Mouse (Mus musculus) heart, adult 2 months (tissue): ENCODE results near the gene Pcbp1. TPM values are rescaled to one million over a fixed set of nuclear protein-coding genes. Genes with fewer than 3 reads are reported as not detected.
"Not testable (repeated sequence)": the region's sequence is repeated elsewhere in the genome, so short reads cannot be mapped to it uniquely, and the experiment has no call there.

Experiments
- DNase-seq, 2 experiments: peaks; one replicate each; pipeline ENCODE4 v3.0.0; 2021
- H3K27ac ChIP-seq: fragments of 200-600 bp; 2 replicates; pipeline ENCODE4 v1.8.1; 2022
- H3K27me3 ChIP-seq: fragments of 200-500 bp; 2 replicates; pipeline ENCODE4 v1.6.1; 2012; ENCODE audit warnings: mild to moderate bottlenecking, low read length, inconsistent platforms, mixed read lengths; ENCODE audit not compliant: control insufficient read depth, insufficient read depth
- H3K36me3 ChIP-seq: fragments of 200-500 bp; 2 replicates; pipeline ENCODE4 v1.6.1; 2012; ENCODE audit warnings: low read length, inconsistent platforms; ENCODE audit not compliant: control insufficient read depth, insufficient read depth
- H3K4me1 ChIP-seq: fragments of 200-500 bp; 2 replicates; pipeline ENCODE4 v1.6.1; 2011; ENCODE audit warnings: low read length; ENCODE audit not compliant: control insufficient read depth, insufficient read depth
- H3K4me3 ChIP-seq: fragments of 200-600 bp; 2 replicates; pipeline ENCODE4 v1.8.1; 2022
- H3K79me2 ChIP-seq: fragments of 200-500 bp; replicated peaks from 2 replicates; pipeline ENCODE4 v1.6.1; 2012; ENCODE audit warnings: mild to moderate bottlenecking, inconsistent platforms, low read length, moderate library complexity, mixed read lengths; ENCODE audit not compliant: control insufficient read depth, insufficient read depth
- H3K9ac ChIP-seq: fragments of 200-500 bp; 2 replicates; pipeline ENCODE4 v1.6.1; 2012; ENCODE audit warnings: low read depth, mild to moderate bottlenecking, control low read depth, inconsistent platforms, low read length, mixed read lengths
- CTCF ChIP-seq: fragments of 200-600 bp; IDR thresholded peaks from 2 replicates; pipeline ENCODE4 v1.8.1; 2022; ENCODE audit warnings: antibody characterized with exemption, mild to moderate bottlenecking, moderate library complexity
- EP300 ChIP-seq: fragments of 200-500 bp; IDR thresholded peaks from 2 replicates; pipeline ENCODE4 v1.6.1; 2011; ENCODE audit warnings: low read depth, low read length, control low read depth; ENCODE audit not compliant: insufficient read depth
- POLR2A ChIP-seq: fragments of 200-500 bp; IDR thresholded peaks from 2 replicates; pipeline ENCODE4 v1.6.1; 2011; ENCODE audit warnings: mild to moderate bottlenecking, low read depth, low read length, control low read depth; ENCODE audit not compliant: insufficient read depth
- WGBS: fragments of 180-500 bp; shearing (Covaris S2); methylation state at CpG from one replicate; pipeline ENCODE4 v1.1.7; 2018; 5-methylcytosine and 5-hydroxymethylcytosine counted together
- intact Hi-C: fragments of 180-260 bp; cut with DNase I; formaldehyde crosslinking; loops from one replicate; pipeline ENCODE4 v1.15.1; 2025
- polyA plus RNA-seq: library from polyadenylated mRNA; depleted of rRNA; stranded (reverse); fragments of >200 nt; gene quantifications from 2 replicates; pipeline ENCODE4 v1.2.3, GENCODE M21; 2012
- total RNA-seq, 2 experiments: library from RNA; stranded (reverse); gene quantifications; 2 replicates each; pipeline ENCODE4 v1.2.3; 2021

The Pcbp1 gene
- total and polyA plus RNA-seq, 3 experiments = 85.8 to 164 (median 155) TPM

DNA sequence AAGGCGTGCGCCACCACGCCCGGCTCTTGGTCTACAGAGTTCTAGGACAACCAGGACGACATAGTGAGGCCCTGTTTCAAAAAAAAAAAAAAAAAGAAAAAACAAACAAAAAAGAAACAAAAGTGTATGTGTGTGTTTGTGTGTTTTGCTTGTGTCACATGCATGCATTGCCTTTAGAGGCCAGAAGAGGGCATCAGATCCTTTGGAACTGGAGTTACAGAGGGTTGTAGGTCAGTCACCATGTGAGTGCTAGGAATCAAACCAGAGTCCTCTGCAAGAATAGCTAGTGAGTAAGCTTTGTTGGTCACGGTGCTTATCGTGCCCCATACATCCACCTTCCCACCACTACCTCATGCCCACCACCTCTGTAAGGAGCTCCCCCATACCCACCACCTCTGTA, 31.4 kb downstream of the Pcbp1 start:
- peaks cover 9% of the 10 kb centered on the region for H3K4me1 ChIP-seq
- no peak overlapping the region for H3K27ac ChIP-seq
- WGBS = 99% methylated on average over 7 of the region's 7 CpGs
- intact Hi-C loops = loop anchor here (1.0 kb wide), 1 partner anchor 22 kb away; no protein-coding TSS in a partner anchor
- no peaks in the 10 kb centered on the region for H3K27me3 ChIP-seq
- no peaks in the 10 kb centered on the region for H3K79me2 ChIP-seq
- no peak for DNase-seq
- TF ChIP-seq POLR2A = no peak
- TF ChIP-seq CTCF = peak; percentile 59
- H3K36me3 ChIP-seq = no peaks in the 10 kb centered on the region
- no peak overlapping the region for H3K9ac ChIP-seq
- no peak overlapping the region for H3K4me3 ChIP-seq

- peak in 1 of 2 experiments; percentile 43 for DNase-seq
- Histone ChIP-seq H3K27me3 (no peaks in the 10 kb centered on the region), H3K4me3 (no peak overlapping the region), H3K27ac (peak overlapping the region; percentile 73), H3K79me2 (no peaks in the 10 kb centered on the region), H3K4me1 (peaks cover 9% of the 10 kb centered on the region), H3K9ac (no peak overlapping the region), H3K36me3 (no peaks in the 10 kb centered on the region)
- TF ChIP-seq CTCF (no peak), POLR2A (no peak), EP300 (no peak)
- intact Hi-C loops = loop anchor here (1.0 kb wide), 1 partner anchor 21 kb away; no protein-coding TSS in a partner anchor
- 31% methylated on average over 13 of the region's 13 CpGs for WGBS
These were observed 32.5 kb downstream of the Pcbp1 start for GRCm38 (mm10) chr6:86493469-86494263.

GRCm38 (mm10) chr6:86490413-86490812, 35.7 kb downstream of the Pcbp1 start:
- H3K4me3 ChIP-seq, H3K79me2 ChIP-seq, H3K36me3 ChIP-seq, DNase-seq, H3K9ac ChIP-seq, H3K27ac ChIP-seq, intact Hi-C loops, H3K27me3 ChIP-seq: not testable (repeated sequence)
- 88% methylated on average over 8 of the region's 8 CpGs for WGBS
- peaks cover 20% of the 10 kb centered on the region for H3K4me1 ChIP-seq

- TF ChIP-seq EP300 (no peak), CTCF (no peak), POLR2A (no peak)
- Histone ChIP-seq H3K36me3 (no peaks in the 10 kb centered on the region), H3K79me2 (no peaks in the 10 kb centered on the region), H3K27me3 (no peaks in the 10 kb centered on the region), H3K27ac (no peak overlapping the region), H3K4me3 (no peak overlapping the region), H3K4me1 (peaks cover 20% of the 10 kb centered on the region), H3K9ac (no peak overlapping the region)
- intact Hi-C loops = no loop called here
- no peak for DNase-seq
- whole genome bisulfite sequencing = 95% methylated on average over 2 of the region's 2 CpGs
These were observed 36.2 kb downstream of the Pcbp1 start for GRCm38 (mm10) chr6:86489945-86490344.

GRCm38 (mm10) chr6:86488149-86488485, 38.0 kb downstream of the Pcbp1 start:
- peaks cover 16% of the 10 kb centered on the region for H3K4me1 ChIP-seq
- H3K9ac ChIP-seq = peak overlapping the region; percentile 78
- peak; percentile 60; the same call in 1 of the 2 replicates for TF ChIP-seq EP300
- no peak for TF ChIP-seq CTCF
- peak; percentile 45; the same call in 1 of the 2 replicates for TF ChIP-seq POLR2A
- intact Hi-C loops = no loop called here
- no peaks in the 10 kb centered on the region for H3K79me2 ChIP-seq
- no peaks in the 10 kb centered on the region for H3K36me3 ChIP-seq
- no peaks in the 10 kb centered on the region for H3K27me3 ChIP-seq
- 4% methylated on average over 3 of the region's 3 CpGs for WGBS
- H3K4me3 ChIP-seq = peak overlapping the region; percentile 48; the same call in 1 of the 2 replicates
- peak; percentile 63 to 70 for DNase-seq
- H3K27ac ChIP-seq = peak overlapping the region; percentile 98

- intact Hi-C loops = no loop called here
- Histone ChIP-seq H3K9ac (peak overlapping the region; percentile 78), H3K79me2 (no peaks in the 10 kb centered on the region), H3K4me1 (peaks cover 16% of the 10 kb centered on the region), H3K4me3 (peak overlapping the region; percentile 48), H3K36me3 (no peaks in the 10 kb centered on the region), H3K27me3 (no peaks in the 10 kb centered on the region), H3K27ac (peak overlapping the region; percentile 98)
- TF ChIP-seq CTCF = peak; percentile 38
- TF ChIP-seq POLR2A = peak; percentile 99
- TF ChIP-seq EP300 = peak; percentile 40; the same call in 1 of the 2 replicates
- 3% methylated on average over 24 of the region's 24 CpGs for WGBS
- peak; percentile 87 to 89 for DNase-seq
These were observed 38.6 kb downstream of the Pcbp1 start for GRCm38 (mm10) chr6:86487358-86488148.
